Mouse (Mus musculus) embryo, embryonic 11.5 days (tissue): ENCODE data around the gene Ccr10.

ENCODE experiments used
- DNase-seq: peaks from one replicate; pipeline ENCODE4 v3.0.0-alpha.2; 2012; ENCODE audit warnings: low read depth, low spot score

Ccr10 gene

GRCm38 (mm10) chr11:101174851-101175628, at the start of gene Ccr10:
Gene Ccr10, minus strand, starts transcription at chr11:101175443.
- no peak for DNase-seq

- DNase-seq: no peak
Observed at GRCm38 (mm10) chr11:101224337-101224736, 49.1 kb upstream of the Ccr10 start.

- no peak for DNase-seq
Observed at GRCm38 (mm10) chr11:101221306-101221986, 46.2 kb upstream of the Ccr10 start.

- no peak for DNase-seq
Observed at GRCm38 (mm10) chr11:101220853-101221252, 45.6 kb upstream of the Ccr10 start.

- DNase-seq: no peak
Observed at GRCm38 (mm10) chr11:101218436-101219055, 43.3 kb upstream of the Ccr10 start.

GRCm38 (mm10) chr11:101216936-101217335, 41.7 kb upstream of the Ccr10 start:
- DNase-seq: no peak

- DNase-seq: peak; percentile 66
Observed at GRCm38 (mm10) chr11:101211970-101212369, 36.7 kb upstream of the Ccr10 start.

GRCm38 (mm10) chr11:101200986-101201385, 25.7 kb upstream of the Ccr10 start:
- peak; percentile 38 for DNase-seq

GRCm38 (mm10) chr11:101199555-101199954, 24.3 kb upstream of the Ccr10 start:
- DNase-seq: no peak

GRCm38 (mm10) chr11:101196175-101196574, 20.9 kb upstream of the Ccr10 start:
- DNase-seq: no peak

- DNase-seq: no peak
Observed at GRCm38 (mm10) chr11:101195571-101195970, 20.3 kb upstream of the Ccr10 start.

GRCm38 (mm10) chr11:101195101-101195500, 19.9 kb upstream of the Ccr10 start:
- DNase-seq: no peak

- no peak for DNase-seq
Observed at GRCm38 (mm10) chr11:101194643-101195042, 19.4 kb upstream of the Ccr10 start.

- DNase-seq: no peak
Observed at GRCm38 (mm10) chr11:101194137-101194536, 18.9 kb upstream of the Ccr10 start.

- no peak for DNase-seq
Observed at GRCm38 (mm10) chr11:101193076-101193475, 17.8 kb upstream of the Ccr10 start.

- no peak for DNase-seq
Observed at GRCm38 (mm10) chr11:101192646-101193045, 17.4 kb upstream of the Ccr10 start.

GRCm38 (mm10) chr11:101191919-101192470, 16.8 kb upstream of the Ccr10 start:
- no peak for DNase-seq

- no peak for DNase-seq
Observed at GRCm38 (mm10) chr11:101190913-101191907, 16.0 kb upstream of the Ccr10 start.

- no peak for DNase-seq
Observed at GRCm38 (mm10) chr11:101190181-101190912, 15.1 kb upstream of the Ccr10 start.

- no peak for DNase-seq
Observed at GRCm38 (mm10) chr11:101189495-101190180, 14.4 kb upstream of the Ccr10 start.
